In genomic region chr12:81859351-81860307, GRCm38 (mm10) we compare ENCODE assay signal across 8 mouse cellular contexts. TPM values are rescaled to one million over a fixed set of nuclear protein-coding genes. Genes with fewer than 3 reads are reported as not detected.
DNase-seq lines count a peak whose midpoint lies in the region; ATAC-seq and TF ChIP-seq lines count a peak whose summit lies in the region.

Pcnx (plus strand) TSS chr12:81860023.

- peaks cover 46% of the 10 kb centered on the region for H3K4me1 ChIP-seq in forebrain, embryonic 12.5 days
- peaks cover 29% of the 10 kb centered on the region for H3K4me1 ChIP-seq in heart, postnatal 0 days (ENCODE audit: control insufficient read depth, insufficient read depth)
- peaks cover 10% of the 10 kb centered on the region for H3K4me1 ChIP-seq in olfactory bulb, adult 2 months (ENCODE audit: control insufficient read depth, insufficient read depth, low read length)

- H3K36me3 ChIP-seq in forebrain, embryonic 12.5 days (replicated peaks), result no peaks in the 10 kb centered on the region
- H3K36me3 ChIP-seq in heart, postnatal 0 days (replicated peaks; ENCODE audit: control insufficient read depth, insufficient read depth, low read length), result no peaks in the 10 kb centered on the region

- H3K9ac ChIP-seq in forebrain, embryonic 12.5 days, result peak within 1 kb of the TSS; percentile 94
- H3K9ac ChIP-seq in heart, postnatal 0 days (replicated peaks; ENCODE audit: low read depth, low read length), result peak within 1 kb of the TSS; percentile 99

- 0 out of 2 replicates have a peak, but pooled peaks cover 4% of the 10 kb centered on the region for H3K27me3 ChIP-seq in forebrain, embryonic 12.5 days
- no peaks in the 10 kb centered on the region for H3K27me3 ChIP-seq in heart, postnatal 0 days (ENCODE audit: control insufficient read depth, insufficient read depth, low read length)

- peak; percentile 77 for ATAC-seq in CD4-positive, CD25-positive, alpha-beta regulatory T cell, adult 4 months
- peak; percentile 92 for ATAC-seq in forebrain, embryonic 12.5 days (ENCODE audit: low FRiP score)
- ATAC-seq in heart, postnatal 0 days (ENCODE audit: insufficient read depth, low read depth), result peak; percentile 72

- H3K4me3 ChIP-seq in forebrain, embryonic 12.5 days (replicated peaks), result peak within 1 kb of the TSS; percentile 84
- peak within 1 kb of the TSS; percentile 99 for H3K4me3 ChIP-seq in heart, postnatal 0 days (ENCODE audit: low read depth, low read length)
- peak within 1 kb of the TSS; percentile 64 for H3K4me3 ChIP-seq in olfactory bulb, adult 2 months (ENCODE audit: insufficient read depth, low read depth, low read length)

- TF ChIP-seq CTCF in brain, embryonic 14.5 days (IDR thresholded peaks at IDR 0.05; ENCODE audit: borderline replicate concordance, extremely low read depth, insufficient read depth, insufficient read length), result peak; percentile 68
- TF ChIP-seq CTCF in heart, postnatal 0 days (IDR thresholded peaks at IDR 0.05; ENCODE audit: low read depth), result peak; percentile 70
- peak; percentile 58; the same call in 1 of the 2 replicates for TF ChIP-seq CTCF in olfactory bulb, adult 2 months (IDR thresholded peaks at IDR 0.05; ENCODE audit: insufficient read depth, low read depth, low read length)

- H3K4me2 ChIP-seq in forebrain, embryonic 12.5 days, result peak within 1 kb of the TSS; percentile 72
- peak within 1 kb of the TSS; percentile 76 for H3K4me2 ChIP-seq in heart, postnatal 0 days (ENCODE audit: low read depth, low read length)

- no peak for TF ChIP-seq EP300 in heart, postnatal 0 days (IDR thresholded peaks at IDR 0.05; ENCODE audit: low read depth)

- DNase-seq in brain, embryonic 14.5 days (ENCODE audit: low read depth), result peak; percentile 93
- peak; percentile 88 for DNase-seq in heart, postnatal 0 days (ENCODE audit: low spot score)
- peak; percentile 92 to 94 for DNase-seq in kidney, postnatal 4 days
- DNase-seq in lung, adult 18-20 months, result peak; percentile 87 to 91
- peak; percentile 81 for DNase-seq in thymus, adult 18-20 months

- H3K9me3 ChIP-seq in forebrain, embryonic 12.5 days, result no peaks in the 10 kb centered on the region
- H3K9me3 ChIP-seq in heart, postnatal 0 days (replicated peaks; ENCODE audit: control insufficient read depth, low read length), result no peaks in the 10 kb centered on the region

- peak within 1 kb of the TSS; percentile 97 for H3K27ac ChIP-seq in forebrain, embryonic 12.5 days
- H3K27ac ChIP-seq in heart, postnatal 0 days (ENCODE audit: low read depth), result peak within 1 kb of the TSS; percentile 96
- H3K27ac ChIP-seq in olfactory bulb, adult 2 months (ENCODE audit: insufficient read depth, low read depth, low read length), result peak within 1 kb of the TSS; percentile 57

- WGBS in forebrain, embryonic 12.5 days, result 4% methylated on average over 41 of the region's 83 CpGs
- WGBS in heart, postnatal 0 days, result 7% methylated on average over 25 of the region's 83 CpGs
- WGBS in olfactory bulb, adult 2 months, result 2% methylated on average over 56 of the region's 83 CpGs

- peak; percentile 52 for TF ChIP-seq POLR2A in brain, embryonic 14.5 days (IDR thresholded peaks at IDR 0.05; ENCODE audit: borderline replicate concordance, extremely low read depth, insufficient read depth, insufficient read length, poor library complexity, severe bottlenecking)
- peak; percentile 50 for TF ChIP-seq POLR2A in olfactory bulb, adult 2 months (IDR thresholded peaks at IDR 0.05; ENCODE audit: insufficient read depth, low read depth, low read length)

RNA-seq across cellular contexts. Expression of gene Pcnx, which starts in this region (rescaled TPM):
- polyA plus RNA-seq in CD4-positive, CD25-positive, alpha-beta regulatory T cell, adult 4 months (2017; shearing (Covaris generic)), result 10 to 100 TPM; 12.0 to 14.8 TPM
- polyA plus RNA-seq in brain, embryonic 14.5 days (2012; rRNA removed), result 34.2 and 46.3 TPM in 2 replicates
- polyA plus RNA-seq in forebrain, embryonic 12.5 days (2016; fragmentation: Nextera tagmentation; extraction: Ambion mirVana), result 12.9 and 17.3 TPM in 2 replicates
- 34.9 and 37.4 TPM in 2 replicates for total RNA-seq in heart, postnatal 0 days (2014; rRNA removed; ENCODE audit: low replicate concordance)
- polyA plus RNA-seq in heart, postnatal 0 days (2015; fragmentation: Nextera tagmentation; extraction: Ambion mirVana), result 7.1 and 9.3 TPM in 2 replicates
- not detected in 2 replicates for polyA plus RNA-seq in olfactory bulb, adult 2 months (2012; ENCODE audit: insufficient read depth, insufficient read length, low replicate concordance, missing spikeins)

Comparison
In these comparisons a context has a peak if more than half of its experiments do, and no peak if none do; other contexts are left out.
1. Peak in every context shown above with its lines: DNase-seq, ATAC-seq, H3K4me3 ChIP-seq and H3K27ac ChIP-seq.